Mouse (Mus musculus): ENCODE measurements around the gene Map2k7.
"Not testable (repeated sequence)": the region's sequence is repeated elsewhere in the genome, so short reads cannot be mapped to it uniquely, and the experiment has no call there.

Gene Map2k7

DNA sequence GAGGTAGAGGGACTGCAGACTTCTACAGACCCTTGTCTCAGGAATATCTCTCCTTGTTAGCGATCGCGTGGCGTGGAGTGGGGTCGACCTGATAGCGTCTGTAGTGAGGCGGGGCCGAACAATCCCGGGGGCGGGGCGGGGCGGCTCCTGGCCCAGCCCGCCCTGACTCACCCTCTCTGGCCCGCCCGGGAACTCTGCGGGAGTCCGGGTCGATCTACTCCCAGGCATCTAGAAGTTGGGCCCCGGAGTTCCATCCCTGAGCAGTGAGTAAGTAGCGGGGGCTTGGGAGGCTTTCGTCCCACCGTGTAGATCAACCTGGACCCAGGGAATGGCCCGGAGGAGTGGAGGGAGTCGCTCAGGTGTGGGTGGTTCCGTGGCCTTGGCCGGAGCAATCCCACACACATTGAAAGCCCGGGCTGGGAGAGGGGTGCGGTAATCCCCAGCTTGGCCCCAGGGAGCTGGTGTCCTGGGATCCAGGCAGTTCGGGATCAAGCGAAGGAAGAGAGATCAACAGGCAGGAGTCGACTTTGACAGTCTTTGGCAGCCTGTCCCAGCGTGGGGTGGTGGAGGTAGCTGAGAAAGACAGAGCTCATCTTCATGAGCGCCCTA is 11.7 kb upstream of the Map2k7 start, which contains the start of gene Lrrc8e:
Gene Lrrc8e (plus strand): TSS at position 89 of the 609 bp plus-strand sequence.
- DNase-seq (ENCODE audit: low read depth), result no peak

DNA sequence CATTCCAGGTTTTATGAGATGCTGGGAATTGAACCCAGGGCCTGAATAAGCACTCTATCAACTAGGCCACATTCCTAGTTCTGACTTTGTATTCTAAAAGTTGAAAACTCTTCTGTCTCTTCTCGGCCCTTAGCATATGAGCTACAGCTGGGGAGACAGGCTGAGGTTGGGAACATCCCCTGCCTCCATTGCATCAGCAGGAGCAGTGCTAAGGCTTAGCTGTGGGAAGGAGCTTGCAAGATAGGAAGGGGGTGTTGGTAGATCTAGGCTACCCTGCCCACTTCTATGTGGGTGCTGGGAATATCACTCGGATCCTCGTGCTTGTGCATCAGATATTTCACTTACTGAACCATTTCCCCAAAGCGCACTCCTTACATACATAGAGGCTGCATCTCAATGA is 10.6 kb upstream of the Map2k7 start:
- no peak for DNase-seq (ENCODE audit: low read depth)

DNA sequence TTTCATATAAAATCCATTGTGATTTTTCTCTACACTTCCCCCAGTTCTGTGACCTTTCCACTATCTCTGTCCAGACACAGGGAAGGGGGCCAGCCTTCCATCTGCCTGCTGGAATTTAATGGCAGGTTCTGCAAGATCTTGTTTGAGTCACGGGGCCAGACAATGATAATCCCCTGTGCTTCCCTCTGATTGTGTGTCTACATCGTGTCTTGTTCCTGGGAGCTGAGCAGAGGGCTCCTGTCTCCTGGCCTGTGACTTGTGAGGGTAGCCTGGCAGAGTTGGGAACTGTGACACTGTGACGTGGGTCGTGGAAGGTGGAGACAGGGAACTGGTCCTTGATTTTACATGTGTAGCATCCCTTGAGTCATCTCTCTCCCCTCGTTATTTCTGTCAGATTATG is 8.8 kb upstream of the Map2k7 start:
- DNase-seq (ENCODE audit: low read depth), result no peak

GRCm38 (mm10) chr8:4230612-4231351 is 7.8 kb upstream of the Map2k7 start:
- DNase-seq (ENCODE audit: low read depth), result no peak

- peak; percentile 85 for DNase-seq (ENCODE audit: low read depth)
Observed at GRCm38 (mm10) chr8:4237814-4238433, 616 bp upstream of the Map2k7 start.

DNA sequence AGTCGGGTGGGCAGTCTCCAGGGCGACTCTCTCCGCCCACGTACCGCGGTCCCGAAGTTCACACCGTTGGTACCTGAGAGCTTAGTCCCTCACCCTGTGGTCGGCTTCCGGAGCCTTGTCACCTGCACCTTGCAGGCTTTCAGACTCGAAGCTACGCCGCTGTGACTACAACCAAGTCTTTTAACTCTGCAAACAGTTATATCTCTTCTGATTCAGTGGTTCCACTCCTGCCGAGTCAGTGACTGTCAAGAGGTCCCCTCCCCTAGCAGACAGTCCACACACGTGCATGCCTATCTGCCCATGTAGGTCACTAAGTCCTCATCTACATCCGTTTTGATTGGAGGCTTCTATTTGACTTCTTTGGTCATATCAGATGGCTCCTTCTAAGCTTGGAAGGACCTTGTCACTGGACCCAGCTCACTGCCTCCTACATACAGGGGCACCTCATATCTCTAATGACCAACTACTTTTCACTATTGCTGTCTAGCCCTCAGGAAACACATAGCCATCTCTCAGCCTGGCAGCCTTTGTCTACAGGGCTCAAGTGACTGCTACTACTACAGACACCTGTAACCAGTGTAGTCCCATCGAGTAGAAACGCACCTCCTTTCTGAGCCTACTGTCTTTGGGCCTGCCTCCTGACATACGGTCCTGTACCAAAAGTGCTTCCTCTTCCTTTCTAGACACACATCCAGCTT is 802 bp downstream of the Map2k7 start:
- peak; percentile 49 for DNase-seq (ENCODE audit: low read depth)

- DNase-seq (ENCODE audit: low read depth), result no peak
Observed at GRCm38 (mm10) chr8:4245061-4245460, 6.5 kb downstream of the Map2k7 start.

- no peak for DNase-seq (ENCODE audit: low read depth)
Observed at GRCm38 (mm10) chr8:4245737-4246136, 7.2 kb downstream of the Map2k7 start.

- DNase-seq (ENCODE audit: low read depth), result no peak
Observed at GRCm38 (mm10) chr8:4247241-4247640, 8.7 kb downstream of the Map2k7 start.

- DNase-seq (ENCODE audit: low read depth), result no peak
Observed at GRCm38 (mm10) chr8:4247951-4248540, 9.5 kb downstream of the Map2k7 start, which contains the start of gene Tgfbr3l. Gene Tgfbr3l (plus strand): TSS chr8:4248214.

GRCm38 (mm10) chr8:4249213-4249612 is 10.7 kb downstream of the Map2k7 start:
- DNase-seq (ENCODE audit: low read depth), result no peak

- peak; percentile 79 for DNase-seq (ENCODE audit: low read depth)
Observed at GRCm38 (mm10) chr8:4250306-4250970, 11.9 kb downstream of the Map2k7 start.

- peak; percentile 40 for DNase-seq (ENCODE audit: low read depth)
Observed at GRCm38 (mm10) chr8:4252116-4252760, 13.7 kb downstream of the Map2k7 start.

- peak; percentile 94 for DNase-seq (ENCODE audit: low read depth)
Observed at GRCm38 (mm10) chr8:4252934-4253841, 14.6 kb downstream of the Map2k7 start, which contains the start of gene Snapc2. Gene Snapc2 (plus strand): TSS chr8:4253080.

DNA sequence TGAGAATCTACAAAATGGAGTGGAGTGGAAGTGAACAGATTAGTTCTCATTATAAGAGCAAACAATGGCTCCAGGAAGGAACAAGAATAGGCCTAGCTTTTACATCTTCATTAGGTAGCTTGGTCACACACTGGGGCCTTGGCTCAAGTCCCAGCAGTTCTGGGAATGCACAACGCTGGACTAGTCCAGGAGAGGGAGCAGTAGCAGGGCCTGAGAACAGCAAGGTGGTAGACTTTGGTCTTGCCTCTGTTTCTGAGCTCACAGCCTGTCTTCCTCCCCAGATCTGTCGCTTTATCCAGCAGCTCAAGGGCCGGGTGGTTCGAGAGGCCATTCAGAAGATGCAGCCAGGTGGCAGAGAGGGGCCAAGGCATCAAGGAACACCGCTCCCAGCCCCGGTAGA is 15.5 kb downstream of the Map2k7 start:
- peak; percentile 76 for DNase-seq (ENCODE audit: low read depth)

- DNase-seq (ENCODE audit: low read depth), result not testable (repeated sequence)
Observed at GRCm38 (mm10) chr8:4255471-4255870, 16.9 kb downstream of the Map2k7 start.

DNA sequence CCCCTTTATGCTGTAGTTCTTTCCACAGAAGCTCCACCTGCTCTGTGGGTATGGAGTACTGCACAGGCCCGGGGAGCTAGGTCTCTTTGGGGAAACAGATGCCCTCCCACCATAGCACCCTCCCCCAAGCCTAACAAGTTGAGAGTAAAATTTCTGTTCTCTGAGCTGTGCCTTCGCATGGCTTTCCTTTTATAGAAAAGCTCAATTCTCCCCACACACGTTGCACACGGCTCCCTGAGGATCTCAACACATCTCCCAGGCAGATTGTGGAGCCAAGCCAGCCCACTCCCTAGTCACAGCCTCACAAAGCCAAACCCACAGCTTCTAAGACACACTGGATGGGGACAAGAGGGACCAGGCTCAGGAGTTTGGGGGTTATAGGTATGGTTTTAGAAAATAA is 18.4 kb downstream of the Map2k7 start:
- DNase-seq (ENCODE audit: low read depth), result no peak

DNA sequence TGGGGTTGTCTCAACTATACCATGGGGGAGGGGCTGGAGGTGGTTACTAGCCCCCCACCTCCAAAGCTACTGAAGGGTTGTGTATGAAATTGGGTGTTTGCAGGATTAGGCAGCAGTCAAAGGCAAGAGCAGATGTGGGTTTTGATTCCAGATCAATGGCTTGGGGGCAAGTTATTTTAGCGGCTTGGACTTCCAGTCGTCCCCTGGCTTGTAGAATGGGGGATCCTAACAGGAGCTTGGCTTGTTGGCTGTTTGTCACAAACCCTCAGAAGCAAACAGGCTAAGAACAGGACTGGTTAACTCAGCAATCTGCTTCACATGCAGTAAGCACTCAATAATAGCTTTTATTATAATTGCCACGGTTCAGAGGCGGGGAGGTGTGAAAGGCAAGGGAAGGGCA is 18.8 kb downstream of the Map2k7 start:
- no peak for DNase-seq (ENCODE audit: low read depth)

DNA sequence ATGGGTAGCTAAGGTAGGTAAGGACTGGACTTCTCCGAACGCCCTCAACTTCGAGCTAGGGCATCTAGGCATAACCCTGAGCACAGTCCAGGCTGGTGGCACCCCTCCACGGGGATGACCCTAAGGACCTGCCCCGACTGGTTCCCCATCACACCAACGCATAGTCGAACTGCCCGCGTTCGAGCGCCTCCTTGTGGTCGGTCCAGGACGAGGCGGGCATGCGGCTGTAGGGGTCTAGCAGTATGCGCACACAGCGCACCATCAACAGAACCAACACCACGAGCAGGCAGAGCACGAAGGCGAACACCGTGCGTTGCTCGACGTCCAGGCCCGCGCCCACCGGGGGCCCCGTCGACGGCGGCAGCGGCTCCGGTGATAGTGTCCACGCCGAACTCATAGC is 19.7 kb downstream of the Map2k7 start:
- DNase-seq (ENCODE audit: low read depth), result no peak

DNA sequence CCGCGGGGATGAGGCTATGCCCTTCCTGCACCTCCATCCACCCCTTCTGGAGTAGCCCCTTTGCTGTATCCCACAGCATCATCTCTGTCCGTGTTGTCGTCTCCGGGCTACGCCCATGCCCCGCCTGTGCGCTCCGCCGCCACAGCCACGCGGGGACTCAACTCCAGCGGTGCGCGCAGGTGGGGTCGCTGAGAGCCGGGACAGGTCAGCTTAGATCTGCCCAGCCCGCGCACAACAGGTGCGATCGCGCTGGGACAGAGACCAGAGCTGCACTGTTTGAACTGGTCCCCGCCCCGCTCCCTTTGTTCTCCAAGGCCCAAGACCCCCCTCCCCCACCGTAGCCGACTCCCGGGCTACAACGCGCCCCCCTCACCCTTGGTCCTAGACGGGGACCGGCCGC is 20.1 kb downstream of the Map2k7 start:
- DNase-seq (ENCODE audit: low read depth), result no peak
